22 mouse cellular contexts compared by ENCODE assay signal in genomic region chr14:54211199-54211598, GRCm38 (mm10).
"Had no signal": no experiment of that assay in that cellular context is flagged by ENCODE, and none has a peak within 500 bp of the region (broad histone marks: within the 10 kb centered on the region; RNA-seq: fewer than 3 reads in every experiment).

No protein-coding gene starts in this region.

- H3K4me3 ChIP-seq: left cerebral cortex, adult 2 months; limb, embryonic 12.5 days; limb, embryonic 15.5 days; midbrain, embryonic 12.5 days; midbrain, embryonic 15.5 days had no signal

- H3K27ac ChIP-seq: kidney, postnatal 0 days; left cerebral cortex, adult 2 months; limb, embryonic 12.5 days; limb, embryonic 15.5 days; liver, embryonic 14.5 days; macrophage; midbrain, embryonic 12.5 days; midbrain, embryonic 15.5 days had no signal

- DNase-seq: kidney, adult 11 months; kidney, adult 9 months; kidney, postnatal 25 days; layer of hippocampus, postnatal 36 days; left cerebral cortex, postnatal 4 days; liver, postnatal 0 days; lung, embryonic 14.5 days; right cerebral cortex, adult 18-20 months; right cerebral cortex, postnatal 14 days; right cerebral cortex, postnatal 4 days; thymus, adult 18-20 months; thymus, postnatal 25 days had no signal

- H3K4me2 ChIP-seq: limb, embryonic 12.5 days; limb, embryonic 15.5 days; liver, embryonic 11.5 days; lung, embryonic 14.5 days; midbrain, embryonic 12.5 days; midbrain, embryonic 15.5 days had no signal

- ATAC-seq: liver, postnatal 0 days; lung, postnatal 0 days; midbrain, embryonic 15.5 days had no signal

- H3K36me3 ChIP-seq: limb, embryonic 12.5 days; limb, embryonic 15.5 days; midbrain, embryonic 12.5 days; midbrain, embryonic 15.5 days had no signal

- H3K27me3 ChIP-seq: limb, embryonic 12.5 days; limb, embryonic 15.5 days; midbrain, embryonic 12.5 days; midbrain, embryonic 15.5 days had no signal

- H3K9me3 ChIP-seq: limb, embryonic 12.5 days; limb, embryonic 15.5 days; midbrain, embryonic 12.5 days; midbrain, embryonic 15.5 days had no signal

- H3K9ac ChIP-seq: limb, embryonic 12.5 days; limb, embryonic 15.5 days; liver, embryonic 14.5 days; liver, postnatal 0 days; lung, embryonic 14.5 days; midbrain, embryonic 12.5 days; midbrain, embryonic 15.5 days had no signal

- H3K4me1 ChIP-seq: limb, embryonic 12.5 days; limb, embryonic 15.5 days; midbrain, embryonic 15.5 days had no signal
